Mouse (Mus musculus): ENCODE measurements around the gene Dzip1.

Gene Dzip1

GRCm38 (mm10) chr14:118874126-118874525 is 51.1 kb downstream of the Dzip1 start:
- DNase-seq (ENCODE audit: low spot score) = no peak

GRCm38 (mm10) chr14:118869712-118870111 is 55.5 kb downstream of the Dzip1 start:
- no peak for DNase-seq (ENCODE audit: low spot score)

DNA sequence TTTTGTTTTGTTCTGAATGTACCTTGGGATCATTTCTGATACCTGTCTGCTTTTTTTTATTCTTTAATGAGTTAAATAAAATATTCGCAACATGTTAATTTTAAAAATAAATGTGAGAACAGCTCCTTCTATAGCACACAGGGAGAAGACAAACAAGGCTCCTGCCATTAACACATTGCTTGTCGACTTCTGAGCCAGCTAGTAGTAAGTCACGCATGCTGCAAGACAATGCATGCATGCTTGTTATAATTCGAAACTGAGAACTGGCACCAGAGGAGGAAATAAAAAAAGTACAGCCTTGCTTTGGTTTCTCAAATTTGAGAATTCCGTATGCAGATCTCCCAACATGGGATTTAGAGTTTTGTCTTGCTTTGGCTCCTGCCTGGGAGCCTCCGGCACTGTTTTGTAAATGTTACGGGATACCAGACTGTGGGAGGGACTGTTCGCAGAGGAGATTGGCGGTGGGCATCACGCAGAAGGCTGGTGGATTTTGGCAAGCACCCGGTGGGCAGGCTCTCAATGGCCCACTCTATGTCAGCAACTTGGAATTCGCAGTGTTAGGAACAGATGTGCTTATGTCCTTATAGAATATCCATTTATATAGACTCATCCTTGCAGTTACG is 57.0 kb downstream of the Dzip1 start:
- DNase-seq (ENCODE audit: low spot score) = no peak

DNA sequence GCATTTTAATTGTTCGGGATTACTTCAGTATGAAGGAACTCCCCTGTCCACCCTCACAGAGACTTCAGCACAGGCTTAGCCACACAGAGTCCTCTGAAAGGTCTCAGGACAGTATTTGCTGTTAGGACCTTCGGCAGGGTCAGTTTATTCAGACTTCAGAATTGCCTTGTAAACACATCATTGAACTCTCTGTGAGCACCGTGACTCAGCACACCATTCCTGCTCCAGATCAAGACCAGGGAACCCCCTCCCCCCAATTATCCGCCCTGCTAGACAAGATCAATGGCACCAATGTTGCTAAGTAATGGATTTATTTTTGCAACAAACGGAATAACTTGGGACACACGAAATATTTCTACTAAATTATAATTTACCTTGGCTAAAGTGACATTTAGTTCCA is 57.9 kb downstream of the Dzip1 start:
- DNase-seq (ENCODE audit: low spot score) = no peak

DNA sequence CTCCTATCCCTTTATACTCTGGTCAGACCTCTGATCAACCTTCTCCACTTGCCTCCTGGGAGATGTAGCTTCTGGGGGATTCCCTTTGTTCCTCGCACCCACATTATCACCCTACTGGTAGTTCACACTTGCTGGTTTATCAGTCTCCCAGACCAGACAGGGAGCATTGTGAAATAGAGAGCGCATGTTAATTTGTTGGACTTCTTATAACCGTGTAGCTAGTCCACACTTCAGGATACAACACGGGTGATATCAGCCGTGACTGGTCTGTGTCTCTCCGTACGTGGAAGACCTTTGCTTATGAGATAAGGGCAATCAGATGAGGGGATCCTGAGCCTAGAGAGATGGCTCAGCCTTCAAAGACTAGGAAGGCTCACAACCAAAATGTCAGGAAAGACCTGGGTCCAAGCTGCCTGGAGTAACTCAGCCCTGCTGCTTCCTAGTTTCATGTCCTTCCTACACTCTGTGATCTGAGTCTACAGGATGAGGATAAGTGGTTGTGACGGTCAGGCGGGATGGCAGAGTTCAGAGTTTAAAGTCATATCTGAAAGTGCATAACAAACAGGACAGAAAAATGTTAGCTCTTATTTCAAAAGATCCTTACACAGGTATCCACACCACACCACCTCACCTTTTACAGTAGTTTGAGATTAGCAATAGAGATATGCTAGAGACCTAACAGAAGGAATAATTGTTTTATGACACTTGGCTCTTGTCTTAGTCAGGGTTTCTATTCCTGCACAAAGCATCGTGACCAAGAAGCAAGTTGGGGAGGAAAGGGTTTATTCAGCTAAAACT is 59.0 kb downstream of the Dzip1 start:
- DNase-seq (ENCODE audit: low spot score) = no peak

DNA sequence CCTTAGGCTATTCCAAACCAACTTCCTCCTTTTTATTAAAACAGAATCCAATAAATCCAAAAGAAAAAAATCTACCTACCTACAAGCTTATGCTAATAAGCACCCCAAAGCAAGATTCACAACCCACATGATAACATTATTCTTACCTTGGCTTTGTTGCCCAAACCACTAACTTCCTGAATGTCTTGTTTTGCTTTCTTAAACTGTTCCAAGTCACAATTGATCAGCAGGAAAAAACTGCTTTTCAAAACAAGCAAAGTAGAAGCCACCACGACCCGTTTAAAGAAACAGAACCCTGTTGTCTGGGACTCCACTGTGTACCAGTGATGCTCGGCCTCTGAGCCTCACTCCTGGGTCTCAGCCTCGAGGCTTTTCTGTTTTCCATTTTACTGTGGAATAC is 60.4 kb downstream of the Dzip1 start:
- no peak for DNase-seq (ENCODE audit: low spot score)

- DNase-seq (ENCODE audit: low spot score) = no peak
These were observed 63.0 kb downstream of the Dzip1 start for GRCm38 (mm10) chr14:118862253-118862652.

DNA sequence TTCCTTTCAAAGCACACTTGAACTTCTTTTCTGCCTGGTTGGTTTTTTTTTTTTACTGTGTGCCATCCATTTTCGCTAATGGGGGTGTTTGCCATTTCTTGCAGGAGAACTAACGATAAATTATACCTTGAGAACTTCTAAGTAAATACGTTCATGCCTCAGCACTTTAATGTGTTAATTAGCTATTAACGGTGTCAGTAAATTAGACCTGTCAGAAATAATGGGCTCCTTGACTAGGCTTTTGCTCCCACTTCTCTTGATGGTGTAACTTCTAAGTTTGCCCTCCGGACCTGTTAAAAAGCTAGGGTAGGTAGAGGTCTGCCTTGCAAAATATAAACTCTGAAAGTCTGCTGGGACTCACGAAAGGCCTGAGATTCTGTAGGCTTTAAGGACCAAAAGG is 66.9 kb downstream of the Dzip1 start:
- no peak for DNase-seq (ENCODE audit: low spot score)

DNA sequence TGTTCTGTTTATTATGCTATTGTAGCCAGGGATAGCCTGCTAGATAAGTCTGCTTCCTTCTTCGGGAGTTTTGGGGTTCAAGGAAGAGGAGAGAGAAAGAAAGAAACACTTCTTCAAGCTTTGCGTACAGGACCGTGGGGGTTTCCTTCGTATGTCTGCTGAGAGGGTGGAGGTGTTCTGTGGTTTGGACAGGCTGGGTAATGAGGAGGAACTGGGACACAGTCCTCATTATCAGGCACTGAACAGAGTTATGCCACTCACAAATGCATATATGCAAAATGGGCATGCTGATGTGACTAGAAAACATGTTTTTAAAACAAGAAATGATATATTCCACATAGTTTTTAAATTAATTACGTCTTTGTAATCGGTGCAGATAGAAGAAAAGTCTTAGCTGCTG is 68.7 kb downstream of the Dzip1 start:
- no peak for DNase-seq (ENCODE audit: low spot score)

DNA sequence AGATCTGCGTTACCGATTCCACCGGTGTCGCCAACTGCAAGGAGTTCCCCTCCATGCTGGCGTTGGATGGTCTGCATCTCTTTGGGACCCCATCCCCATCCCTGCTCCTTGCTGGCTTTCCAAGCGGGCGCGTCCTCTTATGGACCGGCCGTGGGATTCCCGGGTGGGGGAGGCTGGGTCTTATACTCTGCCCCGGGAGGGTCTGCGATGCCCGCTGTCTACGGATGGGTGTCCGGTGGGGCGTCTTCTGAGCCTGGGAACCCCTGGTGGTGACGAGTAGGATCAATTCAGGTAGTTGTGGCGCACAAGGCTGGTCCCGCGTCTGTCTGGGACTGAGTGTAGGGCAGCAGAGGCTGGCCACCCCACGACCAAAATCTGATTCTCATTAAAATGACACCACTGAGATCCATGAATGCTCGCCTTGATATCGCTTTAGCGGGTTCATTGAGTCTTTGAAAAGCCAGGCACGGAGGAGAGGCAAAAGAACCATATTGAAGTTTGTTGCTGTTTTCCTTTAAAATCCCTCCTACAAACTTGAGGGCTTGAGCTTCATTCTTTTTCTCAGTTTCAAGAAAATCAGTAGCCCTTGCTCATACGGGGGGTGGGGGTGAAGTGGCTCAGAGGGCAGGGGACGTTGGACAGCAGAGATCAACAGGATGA is 70.0 kb downstream of the Dzip1 start:
- no peak for DNase-seq (ENCODE audit: low spot score)

DNA sequence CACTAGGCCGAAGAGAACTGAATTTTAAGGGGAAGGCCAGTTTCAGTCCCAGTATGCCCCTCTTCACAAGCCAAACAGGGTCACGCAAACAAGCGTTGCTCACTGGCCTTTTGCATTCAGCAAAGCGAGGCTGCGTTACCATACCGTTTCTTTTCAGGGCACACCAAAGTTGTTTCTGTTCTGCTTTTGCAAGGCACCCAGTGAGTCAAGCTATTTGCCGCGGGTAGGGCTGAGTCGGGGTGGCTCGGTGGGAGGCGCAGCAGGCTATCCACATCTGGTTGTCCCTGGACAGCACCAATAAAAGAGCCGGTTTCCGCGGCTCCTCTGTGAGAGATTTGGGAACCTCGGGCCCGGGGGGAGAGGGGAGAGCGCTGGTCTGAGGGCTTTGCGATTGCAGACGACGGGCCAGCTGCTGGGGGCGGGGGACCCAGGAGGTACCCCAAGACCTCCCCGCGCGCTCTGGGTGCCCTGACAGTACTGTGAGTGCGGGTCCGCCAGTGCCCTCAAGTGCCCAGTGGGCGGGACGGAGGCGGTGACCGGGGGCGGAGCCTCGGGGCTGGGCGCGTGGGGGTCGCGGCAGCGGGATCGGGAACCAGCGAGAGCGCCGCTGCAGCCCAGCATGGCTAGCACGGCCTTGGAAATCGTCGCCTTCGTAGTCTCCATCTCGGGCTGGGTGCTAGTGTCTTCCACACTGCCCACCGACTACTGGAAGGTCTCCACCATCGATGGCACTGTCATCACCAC is 70.7 kb downstream of the Dzip1 start:
- peak; percentile 45 for DNase-seq (ENCODE audit: low spot score)

- DNase-seq (ENCODE audit: low spot score) = no peak
These were observed 73.7 kb downstream of the Dzip1 start for GRCm38 (mm10) chr14:118851496-118852107.

DNA sequence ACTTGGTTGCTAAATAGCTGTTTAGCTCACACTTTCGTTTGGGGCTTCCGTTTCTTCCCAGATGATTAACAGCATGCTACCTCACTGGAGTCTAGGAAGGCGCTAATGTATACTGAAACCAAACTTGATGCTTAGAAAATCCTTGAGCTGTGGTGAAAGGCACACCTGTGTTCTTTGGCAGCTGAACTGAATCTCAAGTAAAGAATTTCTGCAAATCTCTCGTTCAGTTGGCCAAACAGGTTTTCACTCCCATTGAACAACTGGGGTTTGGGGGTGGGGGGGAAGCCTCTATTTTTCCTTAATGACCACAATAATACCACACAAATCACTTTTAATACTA is 74.6 kb downstream of the Dzip1 start:
- no peak for DNase-seq (ENCODE audit: low spot score)

- DNase-seq (ENCODE audit: low spot score) = no peak
These were observed 75.1 kb downstream of the Dzip1 start for GRCm38 (mm10) chr14:118850011-118850695.

DNA sequence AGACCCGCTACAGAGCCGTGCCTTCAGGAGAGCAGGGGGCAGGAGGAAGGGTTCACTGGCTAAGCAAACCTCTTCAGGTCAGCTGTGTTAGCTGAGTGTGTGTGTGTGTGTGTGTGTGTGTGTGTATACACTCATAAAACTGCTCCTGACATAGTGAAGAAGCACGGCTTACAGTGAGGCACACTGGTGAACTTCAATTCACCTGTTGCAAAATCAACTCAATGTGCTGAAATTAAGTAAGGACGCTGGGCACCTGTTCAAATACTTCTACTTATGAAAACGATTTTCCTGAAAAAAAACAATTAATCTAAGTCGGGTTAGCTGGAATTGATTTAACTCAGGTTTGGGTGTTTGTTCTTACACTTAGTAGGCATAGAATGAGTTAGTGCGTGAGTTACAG is 77.1 kb downstream of the Dzip1 start:
- no peak for DNase-seq (ENCODE audit: low spot score)

- DNase-seq (ENCODE audit: low spot score) = no peak
These were observed 78.4 kb downstream of the Dzip1 start for GRCm38 (mm10) chr14:118846834-118847233.

- no peak for DNase-seq (ENCODE audit: low spot score)
These were observed 82.9 kb downstream of the Dzip1 start for GRCm38 (mm10) chr14:118842353-118842752.

GRCm38 (mm10) chr14:118840027-118840426 is 85.2 kb downstream of the Dzip1 start:
- DNase-seq (ENCODE audit: low spot score) = no peak

DNA sequence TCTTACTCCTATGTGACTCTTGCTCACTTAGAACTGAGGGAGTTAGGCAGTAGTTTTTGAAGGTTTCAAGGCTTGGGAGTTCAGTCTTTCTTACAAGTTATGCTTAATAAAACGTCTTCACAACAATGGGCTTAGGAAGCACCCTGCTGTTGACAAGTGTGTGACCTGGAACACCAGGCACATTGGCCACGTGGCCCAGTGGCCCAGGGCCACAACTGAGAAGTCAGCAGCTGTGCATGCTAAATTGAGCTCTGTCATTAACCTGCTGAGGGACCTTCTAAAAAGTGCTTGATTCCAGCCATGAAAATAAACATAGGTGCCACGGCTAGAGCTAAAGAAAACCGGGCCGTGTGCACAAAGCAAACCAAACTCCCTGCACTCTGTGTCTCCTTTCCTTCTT is 85.8 kb downstream of the Dzip1 start:
- DNase-seq (ENCODE audit: low spot score) = no peak

GRCm38 (mm10) chr14:118838556-118839120 is 86.6 kb downstream of the Dzip1 start:
- DNase-seq (ENCODE audit: low spot score) = no peak

- DNase-seq (ENCODE audit: low spot score) = peak; percentile 29
These were observed 88.5 kb downstream of the Dzip1 start for GRCm38 (mm10) chr14:118836754-118837153.
